Mouse (Mus musculus): ENCODE data around the gene Zfp335. TPM values are rescaled to one million over a fixed set of nuclear protein-coding genes. Genes with fewer than 3 reads are reported as not detected.

Gene Zfp335
- total and polyA plus RNA-seq, 3 experiments = 5.2 to 16.5 (median 12.0) TPM

- peaks cover 100% of the 10 kb centered on the region in 2 experiments for H3K36me3 ChIP-seq (replicated peaks in 1 of 2; ENCODE audit: control insufficient read depth in 1 of 2, insufficient read depth in 1 of 2, low read length in 1 of 2)
- no peaks in the 10 kb centered on the region for H3K9me3 ChIP-seq (replicated peaks; ENCODE audit: low read length)
- no peak overlapping the region for H3K27ac ChIP-seq (ENCODE audit: insufficient read depth, low read depth)
- H3K4me2 ChIP-seq (ENCODE audit: insufficient read depth, low read depth, poor library complexity, severe bottlenecking) = no peak overlapping the region
- H3K27me3 ChIP-seq (replicated peaks) = no peaks in the 10 kb centered on the region
- H3K4me1 ChIP-seq (ENCODE audit: control insufficient read depth in 1 of 2, insufficient read depth in 2 of 2) = no peaks in the 10 kb centered on the region
- H3K79me2 ChIP-seq (replicated peaks; ENCODE audit: control insufficient read depth, extremely low read depth, insufficient read depth, poor library complexity, severe bottlenecking) = no peaks in the 10 kb centered on the region
- no peak for TF ChIP-seq BHLHE40 (IDR thresholded peaks at IDR 0.05; ENCODE audit: low read depth, low read length)
- TF ChIP-seq POLR2AphosphoS2 (IDR thresholded peaks at IDR 0.05; ENCODE audit: low read depth, low read length) = no peak
- TF ChIP-seq NELFE (IDR thresholded peaks at IDR 0.05; ENCODE audit: low read depth, low read length) = no peak
- no peak for TF ChIP-seq NRF1 (IDR thresholded peaks at IDR 0.05; ENCODE audit: low read depth, low read length)
- TF ChIP-seq MAFK (IDR thresholded peaks at IDR 0.05; ENCODE audit: insufficient replicate concordance, low read length) = no peak
- TF ChIP-seq RAD21 (IDR thresholded peaks at IDR 0.05; ENCODE audit: low read depth, low read length) = no peak
- no peak for TF ChIP-seq JUN (IDR thresholded peaks at IDR 0.05; ENCODE audit: insufficient read depth, low read depth, low read length)
- no peak for TF ChIP-seq USF1 (IDR thresholded peaks at IDR 0.05; ENCODE audit: low read depth, low read length)
- no peak overlapping the region for H3K9ac ChIP-seq (ENCODE audit: insufficient read depth, low read depth)
- dilution Hi-C loops (cut with MboI; ENCODE audit: extremely low pct_ligation_motif_present, extremely low pct_unique_long_range_greater_than_20kb, low sequenced_read_pairs) (no loop called here), in situ Hi-C loops (cut with MboI; ENCODE audit: low pct_ligation_motif_present, low pct_unique_long_range_greater_than_20kb, low sequenced_read_pairs) (no loop called here)
- DNase-seq (ENCODE audit: extremely low read depth) = no peak
- no peak overlapping the region for H3K4me3 ChIP-seq (replicated peaks in 1 of 3; ENCODE audit: low read depth in 2 of 3, low read length in 2 of 3, poor library complexity in 1 of 3)
Observed at GRCm38 (mm10) chr2:164890411-164891049, 21.0 kb downstream of the Zfp335 start.

GRCm38 (mm10) chr2:164889960-164890359, 21.6 kb downstream of the Zfp335 start:
- no peak for TF ChIP-seq ZKSCAN1 (IDR thresholded peaks at IDR 0.05; ENCODE audit: borderline replicate concordance, low read depth, low read length)
- TF ChIP-seq MXI1 (IDR thresholded peaks at IDR 0.05; ENCODE audit: low read depth, low read length) = no peak
- TF ChIP-seq BHLHE40 (IDR thresholded peaks at IDR 0.05; ENCODE audit: low read depth, low read length) = no peak
- TF ChIP-seq JUND (conservative IDR thresholded peaks at IDR 0.05; ENCODE audit: low read depth, low read length) = no peak
- no peak for TF ChIP-seq ZNF384 (IDR thresholded peaks at IDR 0.05; ENCODE audit: low read depth, low read length)
- TF ChIP-seq CHD2 (IDR thresholded peaks at IDR 0.05; ENCODE audit: low read length) = no peak
- no peak for TF ChIP-seq RCOR1 (conservative IDR thresholded peaks at IDR 0.05; ENCODE audit: low read depth, low read length)
- no peak for TF ChIP-seq RAD21 (IDR thresholded peaks at IDR 0.05; ENCODE audit: low read depth, low read length)
- no peak for TF ChIP-seq TCF12 (IDR thresholded peaks at IDR 0.05; ENCODE audit: low read depth, low read length)
- no peak overlapping the region for H3K9ac ChIP-seq (ENCODE audit: insufficient read depth, low read depth)
- DNase-seq (ENCODE audit: extremely low read depth) = no peak

More at GRCm38 (mm10) chr2:164889960-164890359, 21.6 kb downstream of the Zfp335 start:
- Histone ChIP-seq H3K27me3 (replicated peaks) (no peaks in the 10 kb centered on the region), H3K4me3 (replicated peaks in 1 of 3; ENCODE audit: low read depth in 2 of 3, low read length in 2 of 3, poor library complexity in 1 of 3) (no peak overlapping the region), H3K36me3 (replicated peaks in 1 of 2; ENCODE audit: control insufficient read depth in 1 of 2, insufficient read depth in 1 of 2, low read length in 1 of 2) (peaks cover 100% of the 10 kb centered on the region in 2 experiments), H3K79me2 (replicated peaks; ENCODE audit: control insufficient read depth, extremely low read depth, insufficient read depth, poor library complexity, severe bottlenecking) (no peaks in the 10 kb centered on the region), H3K27ac (ENCODE audit: insufficient read depth, low read depth) (no peak overlapping the region), H3K4me1 (ENCODE audit: control insufficient read depth in 1 of 2, insufficient read depth in 2 of 2) (no peaks in the 10 kb centered on the region), H3K9me3 (replicated peaks; ENCODE audit: low read length) (no peaks in the 10 kb centered on the region), H3K4me2 (ENCODE audit: insufficient read depth, low read depth, poor library complexity, severe bottlenecking) (no peak overlapping the region)
- dilution Hi-C loops (cut with MboI; ENCODE audit: extremely low pct_ligation_motif_present, extremely low pct_unique_long_range_greater_than_20kb, low sequenced_read_pairs) = no loop called here
- in situ Hi-C loops (cut with MboI; ENCODE audit: low pct_ligation_motif_present, low pct_unique_long_range_greater_than_20kb, low sequenced_read_pairs) = no loop called here
